Mouse (Mus musculus) heart, adult 2 months (tissue): ENCODE measurements around the gene Fam187b. TPM values are rescaled to one million over a fixed set of nuclear protein-coding genes. Genes with fewer than 3 reads are reported as not detected.
A peak's percentile ranks its signal among the peaks of the same experiment; 100 is the strongest.

Experiments used
- DNase-seq, 2 experiments: peaks; one replicate each; pipeline ENCODE4 v3.0.0; 2021
- H3K27ac ChIP-seq: fragments of 200-600 bp; 2 replicates; pipeline ENCODE4 v1.8.1; 2022
- H3K27me3 ChIP-seq: fragments of 200-500 bp; 2 replicates; pipeline ENCODE4 v1.6.1; 2012; ENCODE audit warnings: mild to moderate bottlenecking, low read length, inconsistent platforms, mixed read lengths; ENCODE audit not compliant: control insufficient read depth, insufficient read depth
- H3K36me3 ChIP-seq: fragments of 200-500 bp; 2 replicates; pipeline ENCODE4 v1.6.1; 2012; ENCODE audit warnings: low read length, inconsistent platforms; ENCODE audit not compliant: control insufficient read depth, insufficient read depth
- H3K4me1 ChIP-seq: fragments of 200-500 bp; 2 replicates; pipeline ENCODE4 v1.6.1; 2011; ENCODE audit warnings: low read length; ENCODE audit not compliant: control insufficient read depth, insufficient read depth
- H3K4me3 ChIP-seq: fragments of 200-600 bp; 2 replicates; pipeline ENCODE4 v1.8.1; 2022
- H3K79me2 ChIP-seq: fragments of 200-500 bp; replicated peaks from 2 replicates; pipeline ENCODE4 v1.6.1; 2012; ENCODE audit warnings: mild to moderate bottlenecking, inconsistent platforms, low read length, moderate library complexity, mixed read lengths; ENCODE audit not compliant: control insufficient read depth, insufficient read depth
- H3K9ac ChIP-seq: fragments of 200-500 bp; 2 replicates; pipeline ENCODE4 v1.6.1; 2012; ENCODE audit warnings: low read depth, mild to moderate bottlenecking, control low read depth, inconsistent platforms, low read length, mixed read lengths
- CTCF ChIP-seq: fragments of 200-600 bp; IDR thresholded peaks from 2 replicates; pipeline ENCODE4 v1.8.1; 2022; ENCODE audit warnings: antibody characterized with exemption, mild to moderate bottlenecking, moderate library complexity
- EP300 ChIP-seq: fragments of 200-500 bp; IDR thresholded peaks from 2 replicates; pipeline ENCODE4 v1.6.1; 2011; ENCODE audit warnings: low read depth, low read length, control low read depth; ENCODE audit not compliant: insufficient read depth
- POLR2A ChIP-seq: fragments of 200-500 bp; IDR thresholded peaks from 2 replicates; pipeline ENCODE4 v1.6.1; 2011; ENCODE audit warnings: mild to moderate bottlenecking, low read depth, low read length, control low read depth; ENCODE audit not compliant: insufficient read depth
- WGBS: fragments of 180-500 bp; shearing (Covaris S2); methylation state at CpG from one replicate; pipeline ENCODE4 v1.1.7; 2018; 5-methylcytosine and 5-hydroxymethylcytosine counted together
- intact Hi-C: fragments of 180-260 bp; cut with DNase I; formaldehyde crosslinking; loops from one replicate; pipeline ENCODE4 v1.15.1; 2025
- polyA plus RNA-seq: library from polyadenylated mRNA; depleted of rRNA; stranded (reverse); fragments of >200 nt; gene quantifications from 2 replicates; pipeline ENCODE4 v1.2.3, GENCODE M21; 2012
- total RNA-seq, 2 experiments: library from RNA; stranded (reverse); gene quantifications; 2 replicates each; pipeline ENCODE4 v1.2.3; 2021

The Fam187b gene
- total and polyA plus RNA-seq, 3 experiments: 0.53 TPM; not detected in 2

DNA sequence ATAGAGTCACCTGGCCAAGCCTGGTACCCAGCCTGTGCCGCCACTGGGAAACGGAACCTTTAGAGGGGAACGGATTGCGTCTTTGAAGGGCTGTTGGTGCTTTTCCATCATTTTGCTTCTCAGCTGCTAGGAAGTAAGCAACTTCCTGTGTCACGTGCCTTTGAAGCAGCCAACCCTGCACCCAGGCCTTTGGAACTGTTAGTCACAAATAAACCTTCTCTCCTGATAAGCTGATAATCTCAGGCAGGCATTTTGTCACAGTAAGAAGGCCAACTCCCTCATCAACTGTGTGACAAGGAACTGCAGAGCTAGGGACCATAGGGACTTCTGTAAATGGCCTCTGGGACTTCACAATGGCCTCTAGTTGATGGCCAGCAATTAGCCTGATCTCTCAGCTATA lies 18.6 kb downstream of the Fam187b start:
- no peaks in the 10 kb centered on the region for H3K36me3 ChIP-seq
- intact Hi-C loops: loop anchor here (5.0 kb wide), 1 partner anchor 105 kb away; no protein-coding TSS in a partner anchor
- H3K79me2 ChIP-seq: no peaks in the 10 kb centered on the region
- no peak for DNase-seq
- WGBS: 30% methylated on average over 5 of the region's 5 CpGs
- H3K27ac ChIP-seq: no peak overlapping the region
- no peak overlapping the region for H3K9ac ChIP-seq
- no peaks in the 10 kb centered on the region for H3K4me1 ChIP-seq
- TF ChIP-seq POLR2A (no peak), EP300 (no peak), CTCF (no peak)
- H3K27me3 ChIP-seq: no peaks in the 10 kb centered on the region
- no peak overlapping the region for H3K4me3 ChIP-seq

DNA sequence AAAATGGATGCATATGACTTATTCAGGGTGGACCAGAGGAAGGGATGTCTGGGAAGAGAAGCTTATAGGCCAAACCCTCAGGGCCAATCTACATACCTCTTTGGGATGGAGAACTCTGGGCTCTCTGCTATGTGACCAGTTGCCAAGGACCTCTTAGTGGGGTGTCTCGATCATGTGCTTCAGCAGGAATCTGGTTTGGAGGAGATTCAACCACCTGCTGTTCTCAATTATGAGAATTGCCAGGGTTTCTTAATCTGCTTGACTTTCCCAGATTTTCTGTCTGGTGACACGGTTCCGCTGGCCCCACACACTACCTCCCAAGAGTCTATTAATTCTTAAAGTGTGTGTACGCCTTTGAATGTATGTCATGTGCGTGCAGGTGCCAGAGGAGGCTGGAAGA lies 20.4 kb downstream of the Fam187b start:
- DNase-seq: no peak
- H3K36me3 ChIP-seq: no peaks in the 10 kb centered on the region
- H3K4me3 ChIP-seq: no peak overlapping the region
- H3K27me3 ChIP-seq: no peaks in the 10 kb centered on the region
- no peak overlapping the region for H3K9ac ChIP-seq
- no peaks in the 10 kb centered on the region for H3K4me1 ChIP-seq
- intact Hi-C loops: loop anchor here (5.0 kb wide), 1 partner anchor 103 kb away; no protein-coding TSS in a partner anchor
- H3K79me2 ChIP-seq: no peaks in the 10 kb centered on the region
- no peak for TF ChIP-seq EP300
- TF ChIP-seq POLR2A: no peak
- TF ChIP-seq CTCF: no peak
- no peak overlapping the region for H3K27ac ChIP-seq
- 82% methylated on average over 5 of the region's 5 CpGs for WGBS

GRCm38 (mm10) chr7:30996491-30996890 lies 22.9 kb downstream of the Fam187b start:
- 89% methylated on average over 2 of the region's 2 CpGs for WGBS
- no peak for DNase-seq
- Histone ChIP-seq H3K4me1 (peaks cover 7% of the 10 kb centered on the region), H3K27ac (no peak overlapping the region), H3K4me3 (no peak overlapping the region), H3K79me2 (no peaks in the 10 kb centered on the region), H3K27me3 (no peaks in the 10 kb centered on the region), H3K36me3 (no peaks in the 10 kb centered on the region), H3K9ac (no peak overlapping the region)
- intact Hi-C loops: no loop called here
- TF ChIP-seq CTCF (peak; percentile 28; the same call in 1 of the 2 replicates), EP300 (no peak)

- WGBS: 0% methylated on average over 7 of the region's 7 CpGs
- Histone ChIP-seq H3K79me2 (no peaks in the 10 kb centered on the region), H3K4me3 (no peak overlapping the region), H3K9ac (0 out of 2 replicates have a peak overlapping the region, but pooled peaks have one; percentile 1), H3K27me3 (no peaks in the 10 kb centered on the region), H3K4me1 (peaks cover 10% of the 10 kb centered on the region), H3K36me3 (no peaks in the 10 kb centered on the region), H3K27ac (peak overlapping the region; percentile 61)
- 0 out of 2 replicates have a peak, but pooled peaks have one; percentile 20 for TF ChIP-seq CTCF
- TF ChIP-seq POLR2A: 0 out of 2 replicates have a peak, but pooled peaks have one; percentile 30
- no peak for TF ChIP-seq EP300
- peak; percentile 67 to 84 for DNase-seq
- intact Hi-C loops: no loop called here
Measured at GRCm38 (mm10) chr7:31000505-31001020, 27.0 kb downstream of the Fam187b start.

DNA sequence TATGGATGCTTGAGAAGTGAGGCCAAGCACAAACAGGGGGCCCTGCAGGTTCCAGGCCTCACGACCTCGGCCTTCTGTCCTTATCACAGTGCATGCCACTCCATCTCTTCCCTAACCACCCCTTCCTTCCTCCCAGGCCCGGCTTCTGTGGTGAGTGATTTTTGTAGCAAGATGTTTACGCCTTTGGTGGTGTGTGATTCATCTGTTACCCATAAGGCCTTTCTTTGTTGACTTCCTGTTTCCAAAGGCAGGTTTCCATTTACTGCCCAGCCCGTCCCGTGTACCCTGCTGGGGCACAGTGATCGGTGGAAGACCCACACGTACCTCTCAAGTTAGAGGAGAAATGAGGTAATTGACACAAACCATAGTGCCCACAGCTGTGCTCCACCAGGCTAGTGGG lies 29.1 kb downstream of the Fam187b start:
- Histone ChIP-seq H3K27me3 (no peaks in the 10 kb centered on the region), H3K9ac (no peak overlapping the region), H3K36me3 (no peaks in the 10 kb centered on the region), H3K27ac (peak overlapping the region; percentile 43), H3K4me1 (peaks cover 10% of the 10 kb centered on the region), H3K79me2 (no peaks in the 10 kb centered on the region), H3K4me3 (no peak overlapping the region)
- 34% methylated on average over 8 of the region's 8 CpGs for WGBS
- peak; percentile 33 to 64 for DNase-seq
- intact Hi-C loops: no loop called here
- TF ChIP-seq POLR2A: peak; percentile 47; the same call in 1 of the 2 replicates
- TF ChIP-seq CTCF: no peak
- TF ChIP-seq EP300: 0 out of 2 replicates have a peak, but pooled peaks have one; percentile 26

GRCm38 (mm10) chr7:31007775-31008174 lies 34.2 kb downstream of the Fam187b start:
- DNase-seq: no peak
- Histone ChIP-seq H3K27me3 (no peaks in the 10 kb centered on the region), H3K27ac (no peak overlapping the region), H3K79me2 (no peaks in the 10 kb centered on the region), H3K4me3 (no peak overlapping the region), H3K4me1 (peaks cover 2% of the 10 kb centered on the region; the same call in 1 of the 2 replicates), H3K36me3 (no peaks in the 10 kb centered on the region), H3K9ac (no peak overlapping the region)
- 92% methylated on average over 1 of the region's 1 CpGs for WGBS
- intact Hi-C loops: no loop called here
- TF ChIP-seq EP300: no peak
- no peak for TF ChIP-seq CTCF
- no peak for TF ChIP-seq POLR2A
